Mouse (Mus musculus) 3134 (cell line): ENCODE results near the gene Fkbp7.
A peak's percentile ranks its signal among the peaks of the same experiment; 100 is the strongest.

ENCODE experiments used
- DNase-seq: peaks from one replicate; pipeline ENCODE4 v3.0.0-alpha.2; 2011; ENCODE audit warnings: low spot score; ENCODE audit not compliant: insufficient read length; ENCODE audit errors: extremely low read depth

Fkbp7 gene

DNA sequence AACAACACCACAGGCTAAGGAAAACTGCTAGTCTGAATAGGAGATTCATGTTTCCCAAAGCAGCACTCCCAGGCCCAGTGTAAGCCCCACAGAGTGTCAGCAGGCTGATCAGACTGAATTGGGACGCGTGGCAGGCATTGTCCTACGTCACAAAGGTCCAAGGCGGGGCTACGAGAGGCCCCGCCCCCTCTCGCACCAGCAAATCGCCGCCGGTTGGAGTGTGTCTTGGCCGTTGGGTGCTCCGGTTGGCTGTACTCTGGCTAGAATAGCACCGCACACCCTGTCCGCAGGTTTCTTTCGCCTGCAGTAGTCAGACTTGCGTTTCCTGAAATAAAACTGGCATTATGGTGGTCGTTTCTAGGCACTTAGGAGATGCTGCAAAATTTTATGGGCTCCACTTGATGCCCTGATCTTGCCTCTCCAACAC is at the start of gene Fkbp7:
Fkbp7 (minus strand) TSS at position 151 of the 427 bp plus-strand sequence.
- peak; percentile 92 for DNase-seq

DNA sequence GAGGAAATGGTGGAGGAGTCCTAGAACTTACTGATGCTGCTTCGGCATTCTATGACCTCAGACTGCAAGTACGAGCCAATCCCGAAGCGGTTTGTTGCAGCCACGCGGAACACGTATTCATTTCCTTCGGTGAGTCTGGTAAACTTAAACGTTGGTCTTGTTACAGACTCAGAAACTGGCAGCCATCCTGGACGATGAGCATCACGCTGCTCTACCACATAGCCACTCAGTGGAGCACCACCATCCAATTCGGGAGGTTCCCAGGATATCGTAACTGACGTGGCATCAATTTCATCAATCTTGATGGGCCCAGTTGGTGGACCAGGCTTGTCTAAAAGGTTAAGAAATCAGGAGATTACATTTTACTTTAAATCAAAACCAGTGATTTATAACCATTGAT is 46.7 kb upstream of the Fkbp7 start:
- no peak for DNase-seq

DNA sequence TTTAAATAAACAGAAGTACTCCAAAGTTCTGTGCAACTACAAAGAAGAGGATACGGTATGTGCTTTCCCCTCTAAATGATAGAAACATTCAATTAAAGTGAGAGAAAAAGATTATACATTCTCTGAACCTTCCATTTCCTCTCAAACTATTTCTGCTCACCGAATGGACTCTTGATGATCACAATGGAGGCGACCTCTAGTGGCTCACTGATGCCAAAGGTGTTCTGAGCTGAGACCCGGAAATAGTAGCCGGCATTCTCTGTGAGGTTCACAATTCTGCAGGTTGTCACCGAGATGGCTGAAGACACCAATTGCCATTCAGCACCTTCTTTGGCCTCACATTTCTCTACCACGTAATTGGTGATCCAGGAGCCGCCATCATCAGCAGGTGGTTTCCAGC is 42.1 kb upstream of the Fkbp7 start:
- DNase-seq: no peak

DNA sequence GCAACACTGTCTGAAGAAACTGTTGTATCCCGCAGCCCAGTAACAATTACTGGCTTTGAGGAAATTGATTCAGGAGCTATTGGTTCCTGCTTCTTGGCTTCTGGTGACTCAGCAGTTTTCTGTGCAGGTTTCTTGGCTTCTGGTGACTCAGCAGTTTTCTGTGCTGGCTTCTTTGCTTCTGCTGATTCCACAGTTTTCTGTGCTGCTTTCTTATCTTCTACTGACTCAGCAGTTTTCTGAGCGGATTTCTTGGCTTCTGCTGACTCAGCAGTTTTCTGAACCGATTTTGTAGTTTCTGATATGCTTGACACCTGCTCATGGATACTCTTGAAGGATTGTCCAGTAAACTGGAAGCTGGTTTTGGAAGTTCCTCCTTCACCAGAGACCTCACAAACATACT is 35.6 kb upstream of the Fkbp7 start:
- DNase-seq: no peak

DNA sequence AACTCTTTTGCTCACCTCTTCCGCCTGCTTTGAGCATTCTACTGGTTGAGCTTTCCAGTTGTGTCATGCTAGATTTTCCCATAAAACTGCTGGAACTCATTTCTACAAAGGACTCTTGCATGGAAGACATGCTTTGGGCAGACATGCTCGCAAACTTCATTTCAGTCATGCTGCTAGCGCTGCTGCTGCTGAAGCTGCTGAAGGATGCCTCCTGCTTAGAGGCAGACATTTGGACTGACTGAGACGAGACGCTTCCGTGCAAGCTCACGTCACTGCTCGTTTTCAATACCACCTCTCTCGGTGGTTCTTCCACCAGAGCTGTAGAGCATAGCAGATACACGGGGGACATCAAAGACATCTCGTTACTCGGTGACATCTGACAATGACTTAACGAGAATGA is 32.7 kb upstream of the Fkbp7 start:
- DNase-seq: no peak

DNA sequence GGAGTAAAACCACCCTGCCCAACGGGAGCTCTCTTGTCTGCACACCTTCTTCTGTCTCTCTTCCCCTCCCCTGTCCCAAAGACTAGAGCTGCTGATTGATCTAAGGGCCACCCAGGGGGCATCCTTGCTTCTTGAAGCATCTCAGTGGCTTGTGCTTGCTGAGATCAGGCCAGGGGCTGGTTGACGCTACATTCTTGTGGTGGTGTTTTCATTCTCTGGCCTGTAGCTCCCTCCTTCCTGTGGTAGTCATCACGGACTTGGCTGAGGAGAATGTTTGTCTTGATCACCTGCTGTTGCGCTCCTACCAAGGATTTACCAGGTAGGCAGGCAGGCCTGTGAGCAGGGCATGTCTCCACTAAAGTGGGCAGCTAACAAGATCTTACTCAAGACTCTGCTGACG is 29.8 kb upstream of the Fkbp7 start:
- no peak for DNase-seq

DNA sequence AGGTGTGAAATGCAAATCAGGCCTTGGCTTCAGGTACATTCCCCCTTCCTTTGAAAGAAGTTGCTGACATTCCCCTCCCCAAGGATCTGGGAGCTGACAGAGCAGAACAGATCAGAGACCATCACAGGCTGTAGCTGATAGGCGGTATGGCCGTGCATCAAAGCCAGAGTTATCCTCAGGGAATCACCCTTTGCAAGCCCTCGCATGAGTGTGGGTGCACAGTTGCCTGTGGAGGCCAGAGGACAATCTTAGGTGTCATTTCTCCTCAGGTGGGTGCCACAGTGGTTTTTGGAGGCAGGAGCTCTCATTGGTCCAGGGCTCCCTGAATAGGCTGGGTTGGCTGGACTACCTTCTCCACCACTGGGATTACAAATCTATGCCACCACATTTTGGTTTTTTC is 29.3 kb upstream of the Fkbp7 start:
- DNase-seq: no peak

DNA sequence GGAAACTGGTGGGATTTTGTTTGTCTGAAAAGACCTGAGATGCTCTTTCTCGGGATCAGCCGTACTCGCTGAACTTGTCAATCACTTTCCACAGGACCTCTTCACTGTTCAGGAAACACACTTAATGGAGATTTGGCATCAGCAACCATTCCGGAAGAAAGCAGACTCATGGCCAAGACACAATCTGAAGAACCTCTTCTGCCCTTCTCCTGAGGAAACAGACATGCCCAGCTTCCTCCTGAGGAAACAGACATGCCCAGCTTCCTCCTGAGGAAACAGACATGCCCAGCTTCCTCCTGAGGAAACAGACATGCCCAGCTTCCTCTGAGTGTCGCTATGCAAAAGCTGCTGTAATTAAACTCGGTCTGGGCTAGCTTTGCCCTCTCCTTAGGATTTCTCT is 22.4 kb upstream of the Fkbp7 start:
- DNase-seq: no peak

DNA sequence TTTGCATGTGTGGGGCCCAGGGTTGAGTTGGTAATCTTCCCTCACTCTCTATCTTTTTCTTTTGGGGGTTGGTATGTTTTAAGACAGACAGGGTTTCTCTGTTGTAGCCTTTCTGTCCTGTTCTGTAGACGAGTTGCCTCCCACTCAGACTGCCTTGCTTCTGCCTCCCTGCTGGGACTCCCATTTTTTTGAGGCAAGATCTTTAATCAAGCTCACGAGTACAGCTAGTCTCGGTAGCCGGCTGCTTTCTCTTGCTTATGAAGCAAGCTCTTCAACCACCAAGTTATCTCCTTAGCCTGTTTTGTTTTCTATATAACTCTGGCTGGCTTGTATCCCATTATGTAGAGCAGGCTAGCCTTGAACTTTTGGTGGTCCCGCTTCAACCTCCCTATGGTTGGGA is 20.8 kb upstream of the Fkbp7 start:
- DNase-seq: no peak

DNA sequence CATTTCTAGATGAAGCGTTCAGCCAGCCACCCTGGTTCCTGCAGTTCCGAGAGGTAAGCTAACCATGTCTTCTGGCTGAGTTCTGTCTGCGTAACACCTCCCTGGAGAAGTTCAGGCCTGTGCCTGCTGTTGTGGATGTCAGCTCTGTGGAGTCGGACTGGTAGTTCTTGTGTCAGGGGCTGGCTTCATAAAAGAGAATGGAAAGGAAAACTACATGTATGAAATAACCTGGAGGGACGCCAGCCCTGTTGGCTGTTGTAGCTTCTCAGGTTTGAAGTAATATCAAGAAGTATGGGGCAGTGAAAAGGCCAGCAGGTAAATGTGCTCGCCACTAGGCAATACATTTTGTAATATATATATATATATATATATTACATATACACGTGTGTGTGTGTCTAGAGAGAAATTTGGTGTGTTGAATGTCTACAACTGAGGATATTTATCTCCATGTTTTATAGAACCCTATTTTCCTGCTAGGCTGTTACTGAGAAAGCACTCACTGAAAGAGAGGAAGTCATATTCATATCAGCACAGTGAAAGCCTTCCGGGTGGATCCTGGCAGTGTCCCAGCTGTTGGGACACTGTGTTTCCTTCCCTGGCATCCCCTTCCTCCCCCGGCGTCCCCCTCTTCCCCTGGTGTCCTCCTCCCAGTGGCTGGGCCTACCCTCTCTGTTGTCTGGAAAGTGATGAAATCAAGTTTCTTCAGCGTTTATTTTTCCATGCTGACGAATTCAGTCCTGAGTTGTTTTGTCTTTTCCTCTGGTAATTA is 17.7 kb upstream of the Fkbp7 start:
- no peak for DNase-seq

DNA sequence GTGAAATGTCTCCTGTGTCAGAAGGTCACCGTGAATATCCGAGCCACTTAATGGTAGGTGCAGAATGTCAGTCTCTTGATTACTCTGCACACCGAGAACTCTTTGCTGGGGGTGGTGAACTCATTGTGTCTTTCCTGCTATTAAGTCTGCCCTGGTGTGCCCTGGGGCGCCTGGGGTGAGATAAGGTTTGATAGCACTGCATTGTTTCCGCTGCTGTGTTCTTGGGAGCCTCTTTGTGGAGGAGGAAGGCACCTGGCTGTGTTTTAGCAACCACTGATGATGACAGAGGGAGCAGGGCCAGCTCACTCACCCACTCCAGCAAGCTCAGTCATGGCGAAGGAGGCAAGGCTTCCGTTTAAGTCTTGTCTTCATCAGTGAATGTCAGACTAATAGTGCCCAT is 15.2 kb upstream of the Fkbp7 start:
- no peak for DNase-seq

DNA sequence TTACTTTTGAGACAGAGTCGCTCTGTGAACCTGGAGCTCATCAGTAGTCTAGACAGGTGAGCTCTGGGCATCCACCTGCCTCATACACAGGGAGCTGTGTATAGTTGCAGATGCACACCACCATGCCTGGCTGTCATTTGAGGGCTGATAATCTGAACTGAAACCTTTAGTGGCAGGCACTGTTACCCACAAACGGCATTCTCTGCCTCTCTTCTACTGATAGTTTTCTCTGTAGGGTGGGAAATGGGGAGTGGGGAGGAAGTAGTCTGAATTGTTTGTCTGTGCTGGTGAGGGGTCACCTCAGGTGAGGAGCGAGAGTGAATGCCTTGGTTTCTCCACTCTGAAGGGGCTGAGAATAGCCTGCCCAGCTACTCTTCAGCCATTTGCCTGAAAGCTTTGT is 14.7 kb upstream of the Fkbp7 start:
- no peak for DNase-seq

DNA sequence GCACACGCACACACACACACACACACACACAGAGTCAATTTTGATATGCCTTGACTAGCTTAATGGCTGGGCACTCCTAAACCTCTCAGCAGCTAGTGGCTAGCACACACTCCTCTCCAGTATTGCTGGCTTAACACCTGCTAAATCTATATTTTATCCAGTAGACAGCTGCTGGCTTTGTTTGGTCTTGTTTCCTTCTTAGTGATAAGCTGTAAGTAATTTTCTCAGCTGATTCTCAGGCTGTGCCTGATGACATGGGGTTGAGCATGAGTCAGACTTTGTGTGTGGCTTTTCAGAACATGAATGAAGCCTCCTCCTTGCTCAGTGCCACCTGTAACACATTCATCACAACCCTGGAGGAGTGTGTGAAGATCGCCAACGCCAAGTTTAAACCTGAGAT is 14.1 kb upstream of the Fkbp7 start:
- no peak for DNase-seq

DNA sequence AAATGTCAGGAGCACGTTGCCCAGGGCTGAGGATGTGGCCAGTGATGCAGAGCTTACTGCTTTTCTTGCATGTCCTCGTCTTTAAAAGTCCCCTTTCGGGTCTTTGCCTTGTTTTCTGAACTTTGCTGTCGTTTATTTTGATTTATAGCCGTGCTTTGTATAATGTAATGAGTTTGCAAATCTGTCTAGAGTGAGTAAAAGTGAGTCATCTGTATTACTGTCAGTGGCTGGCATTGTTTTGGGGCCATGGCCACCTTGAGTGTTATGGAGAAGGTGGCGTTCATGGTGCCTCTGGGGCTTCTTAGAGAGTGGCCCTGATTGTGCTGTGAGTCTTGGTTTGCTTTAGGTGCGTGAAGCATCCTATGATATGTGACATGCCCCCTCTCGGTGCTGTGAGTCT is 9.4 kb upstream of the Fkbp7 start:
- no peak for DNase-seq

DNA sequence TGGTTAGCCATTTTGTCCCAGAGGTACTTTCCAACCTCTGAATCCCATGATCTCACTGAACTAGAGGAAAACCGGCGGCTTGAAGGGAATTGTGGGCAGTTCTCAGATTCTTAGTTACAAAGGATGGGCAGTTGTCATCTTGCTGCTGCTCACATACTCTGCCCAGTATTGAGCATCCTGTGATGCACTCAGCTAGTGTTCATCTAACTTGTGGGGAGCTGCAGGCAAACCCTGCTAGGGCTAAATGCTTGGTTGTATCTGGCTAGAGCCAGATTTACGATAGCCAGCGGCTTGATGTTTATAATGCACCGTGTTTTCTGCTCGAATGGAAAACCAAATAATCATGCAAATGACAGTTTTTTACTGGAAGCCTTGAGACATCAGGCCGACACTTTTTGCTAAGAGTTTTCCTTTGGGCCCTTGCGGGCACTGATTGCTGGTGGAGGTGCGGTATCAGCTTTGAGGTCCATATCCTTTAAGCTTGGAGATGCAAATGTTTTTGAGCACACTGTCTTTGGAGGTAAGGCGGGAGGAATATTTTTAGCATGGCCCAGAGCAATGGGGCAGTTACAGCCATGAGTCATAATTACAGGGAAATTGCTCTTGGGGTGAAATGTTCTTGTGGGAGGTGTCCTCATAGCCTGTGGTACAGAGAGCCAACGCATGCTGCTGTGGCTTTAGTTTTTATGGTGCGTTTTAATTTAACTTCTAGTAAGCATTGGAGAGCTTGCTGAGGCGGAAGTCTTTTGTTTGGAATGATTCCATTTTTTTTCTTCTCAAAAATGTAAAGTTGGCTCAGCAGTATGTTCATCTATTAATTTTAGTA is 3.7 kb upstream of the Fkbp7 start:
- DNase-seq: peak; percentile 15

DNA sequence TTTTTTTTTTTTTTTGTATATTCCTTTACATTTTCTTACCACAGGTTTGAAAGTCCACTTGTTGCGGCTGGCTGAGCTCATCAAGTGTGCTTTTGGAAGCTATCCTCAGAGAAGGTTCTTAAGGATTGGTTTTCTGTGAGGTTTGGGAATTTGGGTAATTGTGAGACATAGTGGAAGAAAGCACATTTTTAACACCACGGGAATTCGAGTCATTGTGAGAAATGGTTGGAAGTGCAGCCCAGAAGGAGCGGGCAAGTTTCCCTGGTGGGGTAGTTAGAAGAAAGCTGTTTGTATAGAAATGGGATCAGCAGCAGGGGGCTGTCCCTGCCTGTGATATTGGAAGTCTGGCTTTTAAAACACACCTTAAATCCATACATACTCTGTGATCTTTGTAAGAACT is 3.0 kb upstream of the Fkbp7 start:
- no peak for DNase-seq

DNA sequence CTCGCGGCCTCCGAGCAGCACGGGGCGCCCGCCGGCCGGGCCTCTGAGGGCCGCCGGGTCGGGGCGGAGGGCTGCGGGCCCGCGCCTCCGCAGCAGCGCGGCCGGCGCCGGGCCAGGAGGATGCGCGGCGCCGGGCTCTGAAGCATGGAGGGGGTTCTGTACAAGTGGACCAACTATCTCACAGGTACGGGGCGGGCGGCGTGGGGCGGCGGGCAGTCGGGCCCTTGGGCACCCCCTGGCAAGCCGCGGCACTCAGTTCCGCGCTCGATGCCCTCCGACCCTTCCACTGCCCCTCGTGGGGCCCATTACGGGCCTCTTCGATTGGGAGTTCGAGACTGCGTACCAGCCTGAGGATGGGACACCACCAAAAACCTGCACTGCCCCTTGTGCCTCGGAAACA is 2.5 kb upstream of the Fkbp7 start:
- no peak for DNase-seq

DNA sequence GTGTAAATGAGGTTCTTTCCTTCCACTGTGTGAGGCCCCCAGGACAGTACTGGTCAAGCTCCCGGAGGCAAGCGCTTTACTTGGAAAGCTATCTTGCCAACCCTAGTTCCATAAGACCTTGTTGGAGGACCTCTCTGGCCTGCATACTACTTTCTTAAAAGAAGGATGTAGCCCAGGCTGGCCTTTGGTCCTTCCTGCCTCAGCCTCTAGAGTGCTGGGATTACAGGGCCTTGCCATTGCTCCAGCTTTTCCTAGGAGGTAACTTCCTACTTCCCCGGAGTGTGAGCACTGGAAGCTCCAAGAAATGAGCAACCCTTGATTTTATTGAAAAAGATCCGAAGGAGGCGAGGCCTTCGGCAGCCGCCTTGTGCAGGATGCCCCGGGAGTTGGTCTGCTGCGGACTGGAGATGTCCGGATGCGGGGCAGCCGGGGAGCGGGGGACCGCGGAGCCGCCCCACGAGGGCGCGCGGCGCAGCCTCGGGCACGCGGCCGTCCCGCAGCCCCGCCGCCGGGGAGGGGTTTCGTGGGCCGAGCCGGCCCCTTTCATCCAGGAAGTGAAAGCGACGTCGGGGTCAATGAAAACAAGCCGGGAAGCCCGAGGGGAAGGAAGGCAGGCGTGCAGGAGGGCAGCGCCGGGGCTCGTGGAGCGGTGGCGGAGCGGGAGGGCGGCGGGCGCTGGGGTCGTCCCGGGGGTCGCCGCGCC is 2.0 kb upstream of the Fkbp7 start, which contains the start of gene Plekha3:
Plekha3 (plus strand) TSS at position 557 of the 703 bp plus-strand sequence.
- peak; percentile 87 for DNase-seq

DNA sequence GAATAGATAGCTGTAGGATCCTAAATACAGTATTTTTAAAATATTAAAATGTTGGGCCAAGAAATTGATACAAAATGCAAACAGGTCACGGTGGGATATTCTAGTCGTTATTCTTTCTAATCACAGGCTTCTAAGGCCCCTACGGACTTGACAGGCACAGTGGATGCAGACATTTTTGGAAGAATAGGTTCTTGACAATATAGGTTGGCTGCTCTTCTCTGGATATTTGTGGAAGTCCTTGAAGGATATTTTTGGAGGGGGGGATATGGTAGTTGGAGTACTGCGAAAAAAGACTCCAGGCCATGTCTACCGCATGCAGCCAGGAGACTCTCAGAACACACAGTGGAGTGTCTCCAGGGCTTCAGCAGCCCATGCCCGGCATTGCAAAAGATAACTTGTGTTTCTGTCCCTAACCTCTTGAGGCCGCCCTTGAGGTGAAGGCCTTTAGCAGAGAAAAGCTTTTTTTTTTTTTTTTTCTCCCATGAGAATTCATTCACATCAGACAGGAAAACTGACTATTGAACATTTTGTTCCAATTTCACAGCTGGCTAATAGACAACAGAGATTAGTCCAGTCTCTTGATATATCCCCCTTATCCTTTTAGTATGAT is 661 bp upstream of the Fkbp7 start:
- peak; percentile 56 for DNase-seq

DNA sequence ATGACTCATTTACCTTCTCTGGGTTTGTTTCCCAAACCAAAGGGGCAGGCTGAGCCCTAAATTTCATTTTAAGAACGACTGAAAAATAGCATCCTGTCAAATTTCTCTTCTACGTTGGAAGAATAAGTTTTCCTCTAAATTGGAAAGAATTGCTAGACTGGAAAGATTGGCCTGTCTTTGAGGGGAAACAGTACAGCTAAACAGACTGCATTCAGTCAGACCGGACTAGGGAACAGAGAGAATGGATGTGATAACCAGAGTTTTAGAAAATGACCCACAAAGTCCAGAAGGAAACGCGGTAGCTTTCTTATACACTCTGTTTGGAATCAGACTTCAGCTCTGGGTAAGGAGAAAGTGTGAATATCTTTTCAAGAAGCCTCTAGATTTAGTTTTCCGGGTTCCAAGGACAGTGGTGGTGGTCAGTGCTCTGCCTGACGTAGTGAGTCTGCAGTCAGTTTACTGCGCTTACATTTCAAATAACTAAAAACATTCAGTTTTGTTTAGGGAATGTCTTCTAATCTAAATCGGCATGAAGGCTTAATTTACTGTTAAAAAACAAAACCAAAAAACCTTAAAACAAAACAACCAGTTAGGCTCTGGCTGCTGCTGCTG is 676 bp downstream of the Fkbp7 start:
- no peak for DNase-seq

DNA sequence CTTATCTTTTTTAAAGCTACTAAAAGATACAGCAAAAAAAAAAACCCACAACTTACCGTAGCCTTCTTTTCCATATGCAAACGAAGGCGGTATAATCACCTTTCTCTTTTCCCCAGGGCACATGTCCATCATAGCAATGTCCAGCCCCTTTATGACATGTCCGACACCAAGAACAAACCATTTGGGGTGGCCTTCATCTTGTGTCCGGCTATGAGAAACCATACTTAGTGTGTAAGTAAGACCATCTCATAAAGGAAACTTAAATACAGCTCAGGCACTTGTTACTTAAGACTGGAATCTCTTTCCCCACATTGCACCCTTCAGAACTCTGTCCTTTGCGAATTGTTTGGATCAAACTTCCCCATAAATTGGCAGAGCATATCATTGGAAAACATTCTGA is 1.3 kb downstream of the Fkbp7 start:
- no peak for DNase-seq
